Mouse (Mus musculus) hindbrain, embryonic 12.5 days (tissue): ENCODE data around the gene Tmem132d. TPM values are rescaled to one million over a fixed set of nuclear protein-coding genes. Genes with fewer than 3 reads are reported as not detected.
"Not testable (repeated sequence)": the region's sequence is repeated elsewhere in the genome, so short reads cannot be mapped to it uniquely, and the experiment has no call there.

ENCODE experiments used
- ATAC-seq: fragments of 200-750 bp; cut with Nextera tagmentation; 2 replicates; pipeline ENCODE4 v1.8.0; 2017; ENCODE audit warnings: moderate TSS enrichment; ENCODE audit not compliant: low FRiP score
- H3K27ac ChIP-seq: fragments of 300-500 bp; sonication (generic); 2 replicates; pipeline ENCODE4 v1.5.1; 2016; ENCODE audit warnings: mild to moderate bottlenecking
- H3K27me3 ChIP-seq: fragments of 300-500 bp; sonication (generic); 2 replicates; pipeline ENCODE4 v1.6.1; 2016; ENCODE audit warnings: mild to moderate bottlenecking
- H3K36me3 ChIP-seq: fragments of 300-500 bp; sonication (generic); 2 replicates; pipeline ENCODE4 v1.6.1; 2016; ENCODE audit warnings: mild to moderate bottlenecking
- H3K4me1 ChIP-seq: fragments of 300-500 bp; sonication (generic); 2 replicates; pipeline ENCODE4 v1.6.1; 2016
- H3K4me2 ChIP-seq: fragments of 300-500 bp; sonication (generic); replicated peaks from 2 replicates; pipeline ENCODE4 v1.6.1; 2016; ENCODE audit warnings: mild to moderate bottlenecking
- H3K4me3 ChIP-seq: fragments of 300-500 bp; sonication (generic); 2 replicates; pipeline ENCODE4 v1.5.1; 2016; ENCODE audit warnings: mild to moderate bottlenecking
- H3K9ac ChIP-seq: fragments of 300-500 bp; sonication (generic); 2 replicates; pipeline ENCODE4 v1.6.1; 2016; ENCODE audit warnings: mild to moderate bottlenecking, moderate library complexity
- H3K9me3 ChIP-seq: fragments of 300-500 bp; sonication (generic); replicated peaks from 2 replicates; pipeline ENCODE4 v1.6.1; 2016; ENCODE audit warnings: mild to moderate bottlenecking
- WGBS: fragments of 180-500 bp; shearing (Covaris S2); methylation state at CpG from one replicate; pipeline ENCODE4 v1.1.7; 2016; 5-methylcytosine and 5-hydroxymethylcytosine counted together
- polyA plus RNA-seq: library from polyadenylated mRNA; unstranded; fragments of >200 nt; fragmentation: Nextera tagmentation; extraction: Ambion mirVana; gene quantifications from 2 replicates; pipeline ENCODE4 v1.2.1, GENCODE M21; 2016

Gene Tmem132d
- polyA plus RNA-seq, 1 experiment from 2014 or later, result 0.96 TPM

GRCm38 (mm10) chr5:128004666-128005065 is 428.2 kb downstream of the Tmem132d start:
- no peaks in the 10 kb centered on the region for H3K4me1 ChIP-seq
- H3K4me2 ChIP-seq, result no peak overlapping the region
- H3K9me3 ChIP-seq, result no peaks in the 10 kb centered on the region
- WGBS, result 60% methylated on average over 9 of the region's 9 CpGs
- no peaks in the 10 kb centered on the region for H3K27me3 ChIP-seq
- ATAC-seq, result no peak
- no peaks in the 10 kb centered on the region for H3K36me3 ChIP-seq
- no peak overlapping the region for H3K4me3 ChIP-seq
- no peak overlapping the region for H3K9ac ChIP-seq
- H3K27ac ChIP-seq, result no peak overlapping the region

DNA sequence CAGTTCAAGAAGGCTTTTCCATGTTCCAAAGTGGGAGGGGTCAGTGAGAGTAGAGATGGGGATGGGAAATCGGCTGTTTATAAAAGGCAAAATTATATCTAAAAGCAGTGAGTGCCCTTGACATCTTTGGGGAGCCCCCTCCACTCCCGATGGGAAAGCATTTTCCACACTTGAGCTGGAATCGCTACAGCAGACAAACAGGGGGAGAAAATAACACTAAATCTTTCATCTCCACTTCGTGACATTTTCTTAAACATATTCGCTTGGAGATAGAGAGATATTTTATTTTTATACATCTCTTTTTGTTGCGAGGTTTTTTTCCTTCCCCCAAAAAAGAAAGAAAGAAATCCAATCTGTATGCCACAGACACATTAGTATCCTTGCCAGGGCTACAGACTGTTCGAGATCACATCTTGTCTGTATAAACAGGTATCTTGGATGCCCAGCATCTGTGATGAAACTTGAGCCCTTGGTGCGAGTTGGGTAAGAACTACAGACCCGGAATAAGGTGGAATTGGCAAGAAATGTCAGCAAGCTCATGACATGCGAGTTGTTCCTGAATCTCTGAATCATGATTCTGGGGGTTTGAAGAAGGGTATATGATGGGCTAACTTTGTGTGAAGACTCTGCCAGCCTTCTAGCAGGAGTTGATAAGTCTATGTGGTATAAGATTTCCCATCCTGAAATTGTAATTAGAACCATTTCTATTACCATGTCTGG is 436.2 kb downstream of the Tmem132d start:
- 85% methylated on average over 10 of the region's 10 CpGs for WGBS

DNA sequence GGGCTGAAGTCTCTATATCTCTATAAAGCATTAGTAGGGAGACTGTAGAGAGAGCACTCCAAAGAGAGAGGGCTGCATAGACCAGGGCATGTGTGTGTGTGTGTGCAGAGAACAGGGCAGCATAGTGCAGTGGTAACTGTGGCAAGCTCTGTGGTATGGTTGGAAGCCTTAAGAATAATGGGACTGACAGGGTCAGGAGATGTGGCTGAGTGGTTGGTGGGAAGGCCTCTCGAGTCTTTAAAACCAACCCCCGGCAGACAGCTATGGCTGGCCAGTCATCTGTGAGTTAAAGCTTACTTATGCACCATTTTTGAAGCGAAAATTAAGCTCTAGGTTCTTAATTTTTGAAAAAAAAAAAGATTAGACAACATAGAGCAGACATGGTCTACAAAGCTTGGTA is 439.4 kb downstream of the Tmem132d start:
- Histone ChIP-seq H3K4me1 (no peaks in the 10 kb centered on the region), H3K27me3 (no peaks in the 10 kb centered on the region), H3K4me2 (no peak overlapping the region), H3K36me3 (no peaks in the 10 kb centered on the region), H3K4me3 (no peak overlapping the region), H3K9ac (no peak overlapping the region), H3K27ac (no peak overlapping the region), H3K9me3 (no peaks in the 10 kb centered on the region)
- ATAC-seq, result no peak
- 78% methylated on average over 3 of the region's 3 CpGs for WGBS

More for the DNA sequence above, 436.2 kb downstream of the Tmem132d start:
- Histone ChIP-seq H3K27ac (no peak overlapping the region), H3K4me3 (no peak overlapping the region), H3K4me2 (no peak overlapping the region), H3K9ac (no peak overlapping the region), H3K4me1 (no peaks in the 10 kb centered on the region), H3K36me3 (no peaks in the 10 kb centered on the region), H3K27me3 (no peaks in the 10 kb centered on the region), H3K9me3 (no peaks in the 10 kb centered on the region)
- ATAC-seq, result no peak

DNA sequence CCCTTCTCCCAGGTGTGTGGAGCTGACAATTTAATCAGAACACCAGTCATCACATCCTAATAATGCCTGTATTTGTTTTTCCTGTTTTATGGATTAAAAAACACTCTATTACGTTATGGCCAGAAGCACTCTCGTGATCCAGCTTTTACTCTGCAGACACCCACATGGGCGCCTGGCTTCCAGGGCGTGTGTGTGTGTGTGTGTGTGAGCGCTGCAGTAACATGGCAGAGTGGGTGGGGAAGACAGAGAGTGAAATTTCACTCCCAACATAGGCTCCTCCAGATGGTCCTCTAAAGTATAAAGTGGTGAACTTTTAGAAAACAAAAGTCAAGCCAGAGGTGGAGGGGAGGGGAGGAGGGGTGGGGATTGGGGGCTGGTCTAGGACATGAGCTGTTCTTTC is 442.1 kb downstream of the Tmem132d start:
- Histone ChIP-seq H3K4me2 (no peak overlapping the region), H3K9ac (no peak overlapping the region), H3K27ac (no peak overlapping the region), H3K9me3 (no peaks in the 10 kb centered on the region), H3K27me3 (no peaks in the 10 kb centered on the region), H3K4me3 (no peak overlapping the region), H3K4me1 (no peaks in the 10 kb centered on the region), H3K36me3 (no peaks in the 10 kb centered on the region)
- WGBS, result 89% methylated on average over 5 of the region's 5 CpGs
- no peak for ATAC-seq

GRCm38 (mm10) chr5:127980003-127980358 is 452.9 kb downstream of the Tmem132d start:
- not testable (repeated sequence) for H3K4me3 ChIP-seq, H3K27ac ChIP-seq, H3K4me1 ChIP-seq, H3K27me3 ChIP-seq, H3K9me3 ChIP-seq, H3K9ac ChIP-seq, H3K36me3 ChIP-seq, H3K4me2 ChIP-seq, ATAC-seq
- WGBS, result 51% methylated on average over 6 of the region's 6 CpGs

- 60% methylated on average over 6 of the region's 6 CpGs for WGBS
- ATAC-seq, result no peak
- no peaks in the 10 kb centered on the region for H3K27me3 ChIP-seq
- H3K4me1 ChIP-seq, result peaks cover 7% of the 10 kb centered on the region
- H3K9me3 ChIP-seq, result no peaks in the 10 kb centered on the region
- no peak overlapping the region for H3K27ac ChIP-seq
- H3K36me3 ChIP-seq, result no peaks in the 10 kb centered on the region
- no peak overlapping the region for H3K4me3 ChIP-seq
- no peak overlapping the region for H3K9ac ChIP-seq
- H3K4me2 ChIP-seq, result no peak overlapping the region
Observed at GRCm38 (mm10) chr5:127979329-127980002, 453.4 kb downstream of the Tmem132d start.

DNA sequence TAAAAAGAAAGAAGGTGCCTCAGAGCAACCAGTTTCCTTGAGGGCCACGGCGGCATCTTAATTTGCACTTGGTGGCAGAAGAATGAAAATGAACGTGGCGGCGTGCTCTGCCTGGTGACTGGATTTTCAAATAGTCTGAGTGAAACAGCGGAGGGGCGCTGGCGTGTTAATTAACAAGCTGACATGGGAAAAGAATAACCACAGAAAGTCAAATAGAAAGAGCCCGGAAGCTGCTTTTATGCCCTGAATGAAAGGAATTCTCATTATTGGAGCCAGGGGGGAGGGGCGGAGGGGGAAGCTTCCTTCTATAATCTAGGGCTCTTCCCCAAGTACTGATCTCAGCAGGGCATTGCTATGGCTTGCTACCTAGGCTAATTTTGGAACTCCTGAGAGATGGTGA is 456.2 kb downstream of the Tmem132d start:
- Histone ChIP-seq H3K27ac (no peak overlapping the region), H3K4me2 (0 out of 2 replicates have a peak overlapping the region, but pooled peaks have one; percentile 11), H3K36me3 (no peaks in the 10 kb centered on the region), H3K9ac (no peak overlapping the region), H3K9me3 (no peaks in the 10 kb centered on the region), H3K4me1 (peaks cover 7% of the 10 kb centered on the region), H3K4me3 (no peak overlapping the region), H3K27me3 (no peaks in the 10 kb centered on the region)
- WGBS, result 36% methylated on average over 10 of the region's 10 CpGs
- ATAC-seq, result no peak

- H3K36me3 ChIP-seq, result no peaks in the 10 kb centered on the region
- H3K4me2 ChIP-seq, result no peak overlapping the region
- H3K27ac ChIP-seq, result no peak overlapping the region
- 76% methylated on average over 3 of the region's 3 CpGs for WGBS
- H3K27me3 ChIP-seq, result no peaks in the 10 kb centered on the region
- H3K9me3 ChIP-seq, result no peaks in the 10 kb centered on the region
- no peak for ATAC-seq
- no peak overlapping the region for H3K9ac ChIP-seq
- H3K4me1 ChIP-seq, result no peaks in the 10 kb centered on the region
- no peak overlapping the region for H3K4me3 ChIP-seq
Observed at GRCm38 (mm10) chr5:127965700-127966099, 467.2 kb downstream of the Tmem132d start.

DNA sequence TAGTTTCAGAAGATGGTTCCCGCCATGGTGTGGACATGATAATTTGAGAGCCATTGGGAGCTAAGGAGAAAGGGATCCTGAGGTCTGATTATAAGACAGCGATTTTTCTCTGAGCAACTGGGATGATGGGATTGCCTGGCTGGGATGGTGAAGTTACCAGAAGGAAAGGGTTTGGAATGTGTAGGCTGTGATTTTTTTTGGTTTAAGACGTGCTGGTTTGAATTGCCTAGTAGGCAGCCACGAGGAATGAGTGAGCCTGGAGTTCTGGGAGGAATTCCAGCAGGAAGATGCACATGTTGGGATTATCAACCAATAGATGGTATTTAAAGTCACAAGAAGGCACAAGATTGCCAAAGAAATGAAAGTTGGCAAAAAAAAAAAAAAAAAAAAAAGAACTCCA is 470.2 kb downstream of the Tmem132d start:
- no peaks in the 10 kb centered on the region for H3K4me1 ChIP-seq
- H3K4me3 ChIP-seq, result no peak overlapping the region
- no peaks in the 10 kb centered on the region for H3K27me3 ChIP-seq
- ATAC-seq, result no peak
- H3K4me2 ChIP-seq, result no peak overlapping the region
- H3K9ac ChIP-seq, result no peak overlapping the region
- 88% methylated on average over 4 of the region's 4 CpGs for WGBS
- no peak overlapping the region for H3K27ac ChIP-seq
- H3K36me3 ChIP-seq, result no peaks in the 10 kb centered on the region
- H3K9me3 ChIP-seq, result no peaks in the 10 kb centered on the region

DNA sequence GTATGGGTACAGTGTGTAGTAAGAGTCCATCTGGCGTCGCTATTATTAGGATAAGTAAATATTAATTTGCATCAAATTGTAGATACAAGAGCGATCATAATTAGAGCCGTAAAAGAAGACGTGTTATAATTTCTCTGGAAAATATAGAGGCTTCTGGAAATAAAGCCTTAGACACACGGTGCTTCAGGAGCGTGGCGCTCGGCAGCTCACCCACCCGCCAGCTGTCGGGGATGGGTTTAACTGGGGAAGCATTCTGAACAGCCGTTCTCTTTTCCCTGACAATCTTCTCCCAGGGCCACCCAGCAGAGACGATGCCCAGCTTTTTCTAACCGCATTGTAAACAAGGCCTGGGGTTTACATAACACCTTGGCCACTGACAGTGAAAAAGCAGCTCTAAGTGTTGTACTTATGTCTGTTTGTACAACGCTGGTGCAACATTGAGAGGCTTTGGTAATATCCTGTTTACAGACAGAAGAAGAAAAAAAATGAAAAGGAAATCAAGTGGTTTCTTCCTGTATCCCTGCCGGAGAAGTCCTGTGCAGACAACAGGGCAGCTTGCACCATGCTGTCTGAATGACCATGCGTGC is 476.3 kb downstream of the Tmem132d start:
- H3K36me3 ChIP-seq, result no peaks in the 10 kb centered on the region
- no peaks in the 10 kb centered on the region for H3K27me3 ChIP-seq
- no peak overlapping the region for H3K4me3 ChIP-seq
- H3K9me3 ChIP-seq, result no peaks in the 10 kb centered on the region
- H3K27ac ChIP-seq, result no peak overlapping the region
- WGBS, result 76% methylated on average over 17 of the region's 17 CpGs
- no peaks in the 10 kb centered on the region for H3K4me1 ChIP-seq
- H3K9ac ChIP-seq, result no peak overlapping the region
- ATAC-seq, result no peak
- H3K4me2 ChIP-seq, result no peak overlapping the region

- Histone ChIP-seq H3K36me3 (no peaks in the 10 kb centered on the region), H3K27ac (no peak overlapping the region), H3K4me1 (no peaks in the 10 kb centered on the region), H3K4me3 (no peak overlapping the region), H3K9ac (no peak overlapping the region), H3K4me2 (no peak overlapping the region), H3K9me3 (no peaks in the 10 kb centered on the region), H3K27me3 (no peaks in the 10 kb centered on the region)
- ATAC-seq, result no peak
- WGBS, result 83% methylated on average over 16 of the region's 16 CpGs
Observed at GRCm38 (mm10) chr5:127954231-127954790, 478.6 kb downstream of the Tmem132d start.

DNA sequence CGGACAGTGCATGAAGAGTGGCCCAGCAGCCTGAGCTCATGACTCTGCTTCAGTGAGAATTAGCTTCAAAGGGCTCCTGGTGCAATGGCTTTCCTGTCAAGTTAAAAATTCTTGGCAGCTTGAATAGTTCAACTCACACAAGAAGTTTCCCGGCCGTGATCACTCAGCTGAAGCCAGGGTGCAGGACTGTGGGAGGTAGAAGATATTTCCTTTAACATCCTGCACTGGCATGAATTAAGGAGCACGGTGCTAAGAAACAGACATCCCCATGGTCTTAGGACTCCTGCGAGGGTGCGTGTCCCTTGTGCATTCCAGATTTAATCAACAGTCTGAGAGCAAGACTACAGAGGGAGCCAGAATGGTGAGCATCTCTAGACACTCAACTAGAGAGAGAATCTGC is 480.1 kb downstream of the Tmem132d start:
- Histone ChIP-seq H3K4me2 (no peak overlapping the region), H3K27ac (no peak overlapping the region), H3K9me3 (no peaks in the 10 kb centered on the region), H3K27me3 (no peaks in the 10 kb centered on the region), H3K9ac (no peak overlapping the region), H3K36me3 (no peaks in the 10 kb centered on the region), H3K4me1 (no peaks in the 10 kb centered on the region), H3K4me3 (no peak overlapping the region)
- WGBS, result 80% methylated on average over 6 of the region's 6 CpGs
- no peak for ATAC-seq
